Mouse (Mus musculus): ENCODE data around the gene Tnfaip1.

DNA sequence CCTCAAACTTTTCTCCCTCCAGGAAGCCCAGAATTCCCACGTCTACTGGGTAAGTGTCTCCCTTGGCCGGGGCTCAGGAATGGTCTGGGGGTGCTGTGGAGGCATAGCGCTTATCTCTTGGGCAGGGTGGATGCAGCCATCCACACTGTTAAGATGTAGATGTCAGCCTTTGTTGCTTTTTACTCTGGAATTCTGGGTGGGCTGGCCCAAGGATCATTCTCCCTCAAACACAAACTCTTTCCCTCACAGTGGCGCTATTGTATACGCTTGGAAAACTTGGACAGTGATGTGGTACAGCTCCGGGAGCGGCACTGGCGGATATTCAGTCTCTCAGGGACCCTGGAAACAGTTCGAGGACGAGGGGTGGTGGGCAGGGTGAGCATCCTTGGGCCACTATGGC lies 17.2 kb downstream of the Tnfaip1 start:
- TF ChIP-seq GATA1 (IDR thresholded peaks at IDR 0.05; ENCODE audit: borderline replicate concordance, low read length): no peak
- no peak for TF ChIP-seq FLI1 (IDR thresholded peaks at IDR 0.05; ENCODE audit: low read length)
